Mouse (Mus musculus) myocyte (in vitro differentiated cells): ENCODE data around the gene Prrg2.

Experiments
- MAX ChIP-seq: IDR thresholded peaks from one replicate; pipeline ENCODE4 v1.6.1; 2011; ENCODE audit warnings: low read depth, mild to moderate bottlenecking, control low read depth
- MYOG ChIP-seq, 3 experiments: IDR thresholded peaks; one replicate each; pipeline ENCODE4 v1.6.1; 2011; ENCODE audit warnings: control low read depth in 2 of 3, low read depth in 2 of 3, mild to moderate bottlenecking in 2 of 3; ENCODE audit not compliant: insufficient read length in 2 of 3, control insufficient read depth in 1 of 3, insufficient read depth in 1 of 3
- POLR2A ChIP-seq: IDR thresholded peaks from one replicate; pipeline ENCODE4 v1.6.1; 2011; ENCODE audit warnings: low read depth, mild to moderate bottlenecking, control low read depth, moderate library complexity; ENCODE audit not compliant: insufficient read length
- POLR2AphosphoS2 ChIP-seq: IDR thresholded peaks from one replicate; pipeline ENCODE4 v1.6.1; 2011; ENCODE audit warnings: low read depth, control low read depth; ENCODE audit not compliant: insufficient read length
- TCF12 ChIP-seq: IDR thresholded peaks from one replicate; pipeline ENCODE4 v1.6.1; 2011; ENCODE audit warnings: mild to moderate bottlenecking, control low read depth; ENCODE audit not compliant: poor library complexity, insufficient read depth, severe bottlenecking

DNA sequence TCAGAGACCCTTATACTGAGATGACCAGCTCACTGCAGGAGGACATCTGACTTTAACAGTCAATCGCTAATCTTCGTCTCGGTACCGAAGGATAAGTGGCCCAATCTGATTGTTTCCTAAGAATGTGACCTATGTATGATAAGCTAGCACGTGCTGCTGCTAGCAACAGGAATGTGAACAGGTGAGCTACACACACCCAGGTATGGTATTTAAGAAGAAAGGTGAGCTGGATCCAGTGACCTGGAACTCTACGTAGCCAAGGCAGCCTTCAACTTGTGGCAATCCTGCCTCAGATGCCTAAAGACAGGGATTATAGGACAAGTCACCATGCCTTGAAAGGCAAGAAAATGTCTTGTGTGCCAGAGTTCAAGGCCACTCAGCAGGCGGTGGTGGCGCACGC lies 24.1 kb downstream of the Prrg2 start:
- TF ChIP-seq MAX = no peak
- no peak for TF ChIP-seq POLR2A
- no peak for TF ChIP-seq TCF12
- no peak for TF ChIP-seq MYOG (IDR thresholded peaks at IDR 0.05; ENCODE audit: control insufficient read depth in 1 of 3, insufficient read depth in 1 of 3, insufficient read length in 2 of 3, low read depth in 2 of 3)
- no peak for TF ChIP-seq POLR2AphosphoS2
